Mouse (Mus musculus) cerebellum, postnatal 36 days (tissue): ENCODE measurements at regions not wholly inside any gene's neighbourhood (a gene's known extent, or its start where the extent isn't known, plus 50 kb on each side); places are given as distances from the start of the nearest gene placed in this dataset.
A peak's percentile ranks its signal among the peaks of the same experiment; 100 is the strongest.

ENCODE experiments used
- DNase-seq, 2 experiments: peaks; one replicate each; pipeline ENCODE4 v3.0.0; 2021 to 2022; ENCODE audit warnings: mixed read lengths in 2 of 2

- DNase-seq, result peak; percentile 16 to 28
Observed at GRCm38 (mm10) chr6:108606231-108606630, 54.2 kb upstream of the Bhlhe40 start.

DNA sequence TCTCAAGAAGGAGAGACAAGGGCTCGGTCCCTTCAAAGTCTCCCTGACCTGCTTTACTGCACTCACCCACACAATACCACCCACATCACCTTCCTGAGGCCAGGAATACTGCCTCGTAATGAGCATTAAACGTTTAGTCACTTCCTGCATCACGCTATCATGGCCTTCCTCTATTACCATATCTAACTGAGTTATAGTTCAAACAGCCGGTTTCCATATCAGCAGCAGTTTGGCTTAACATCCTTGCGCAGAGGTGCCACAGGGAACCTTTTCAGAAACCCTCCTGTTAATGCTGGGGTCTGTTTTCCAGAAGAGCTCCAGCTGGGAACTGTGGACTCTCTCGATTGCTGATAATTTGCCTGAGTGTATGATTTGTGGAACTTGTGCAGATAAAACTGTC lies 52.1 kb upstream of the Bhlhe40 start:
- DNase-seq, result no peak
